Mouse (Mus musculus): ENCODE results near the gene Scn8a. TPM values are rescaled to one million over a fixed set of nuclear protein-coding genes. Genes with fewer than 3 reads are reported as not detected.

The Scn8a gene
- polyA plus RNA-seq, 2 experiments = 4.7 to 8.4 TPM

DNA sequence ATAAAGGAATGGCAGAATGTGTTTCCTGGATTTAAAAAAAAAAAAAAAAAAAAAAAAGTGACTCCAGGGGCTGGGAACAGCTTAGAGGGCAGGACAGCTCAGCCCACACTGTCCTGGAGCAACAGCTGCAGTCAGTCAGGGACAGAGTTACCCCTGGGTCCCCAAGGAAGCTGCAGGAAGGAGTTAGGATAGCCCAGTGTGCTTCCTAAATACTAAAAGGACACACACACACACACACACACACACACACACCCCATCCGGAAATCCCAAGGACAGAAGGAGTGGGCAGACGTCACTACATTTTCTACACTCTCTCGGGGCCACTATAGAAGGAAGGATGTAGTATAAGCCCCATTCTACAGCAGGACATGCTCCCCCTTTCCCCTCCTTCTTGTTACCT lies 198.4 kb downstream of the Scn8a start:
- H3K9ac ChIP-seq (ENCODE audit: low read depth, low read length, severe bottlenecking) = no peak overlapping the region
- H3K36me3 ChIP-seq (ENCODE audit: control insufficient read depth, insufficient read depth, low read length) = no peaks in the 10 kb centered on the region
- peaks cover 34% of the 10 kb centered on the region for H3K4me1 ChIP-seq (ENCODE audit: control insufficient read depth, insufficient read depth, low read length)
- H3K27ac ChIP-seq (replicated peaks; ENCODE audit: low read depth, low read length) = no peak overlapping the region
- H3K4me2 ChIP-seq (replicated peaks; ENCODE audit: low read depth, low read length, severe bottlenecking) = no peak overlapping the region
- WGBS = 59% methylated on average over 3 of the region's 3 CpGs
- ATAC-seq (ENCODE audit: low FRiP score, low read depth) (no peak), DNase-seq (ENCODE audit: low spot score) (no peak)
- no peaks in the 10 kb centered on the region for H3K27me3 ChIP-seq (ENCODE audit: control insufficient read depth, insufficient read depth, low read length)
- no peak for TF ChIP-seq POLR2A (IDR thresholded peaks at IDR 0.05; ENCODE audit: borderline replicate concordance, extremely low read depth, insufficient read depth, insufficient read length)
- no peak overlapping the region for H3K4me3 ChIP-seq (replicated peaks; ENCODE audit: low read length)
- H3K9me3 ChIP-seq (ENCODE audit: control insufficient read depth, low read length) = no peaks in the 10 kb centered on the region

DNA sequence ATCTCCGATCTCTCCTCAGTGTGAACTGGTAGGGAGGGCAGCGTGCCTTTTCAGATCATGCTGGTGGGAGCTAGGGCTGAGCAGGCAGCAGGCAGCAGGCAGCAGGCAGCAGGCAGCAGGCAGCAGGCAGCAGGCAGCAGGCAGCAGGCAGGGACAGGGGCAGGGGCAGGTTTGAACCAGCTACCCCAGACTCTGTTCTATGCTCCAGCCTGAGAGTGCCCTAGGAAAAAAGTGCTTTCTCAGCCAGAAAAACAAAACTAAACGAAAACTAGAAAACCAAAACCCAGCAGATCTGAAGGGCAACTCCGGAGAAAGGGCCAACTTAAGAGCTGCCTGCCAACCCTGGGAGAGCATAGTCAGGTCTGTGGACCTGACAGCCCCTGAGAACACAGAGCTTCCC lies 199.0 kb downstream of the Scn8a start:
- Histone ChIP-seq H3K4me1 (ENCODE audit: control insufficient read depth, insufficient read depth, low read length) (peaks cover 34% of the 10 kb centered on the region), H3K9ac (ENCODE audit: low read depth, low read length, severe bottlenecking) (no peak overlapping the region), H3K27ac (replicated peaks; ENCODE audit: low read depth, low read length) (no peak overlapping the region), H3K4me3 (replicated peaks; ENCODE audit: low read length) (no peak overlapping the region), H3K9me3 (ENCODE audit: control insufficient read depth, low read length) (no peaks in the 10 kb centered on the region), H3K36me3 (ENCODE audit: control insufficient read depth, insufficient read depth, low read length) (no peaks in the 10 kb centered on the region), H3K4me2 (replicated peaks; ENCODE audit: low read depth, low read length, severe bottlenecking) (no peak overlapping the region), H3K27me3 (ENCODE audit: control insufficient read depth, insufficient read depth, low read length) (no peaks in the 10 kb centered on the region)
- no peak for TF ChIP-seq POLR2A (IDR thresholded peaks at IDR 0.05; ENCODE audit: borderline replicate concordance, extremely low read depth, insufficient read depth, insufficient read length)
- ATAC-seq (ENCODE audit: low FRiP score, low read depth) (no peak), DNase-seq (ENCODE audit: low spot score) (no peak)
- WGBS = 67% methylated on average over 4 of the region's 4 CpGs

DNA sequence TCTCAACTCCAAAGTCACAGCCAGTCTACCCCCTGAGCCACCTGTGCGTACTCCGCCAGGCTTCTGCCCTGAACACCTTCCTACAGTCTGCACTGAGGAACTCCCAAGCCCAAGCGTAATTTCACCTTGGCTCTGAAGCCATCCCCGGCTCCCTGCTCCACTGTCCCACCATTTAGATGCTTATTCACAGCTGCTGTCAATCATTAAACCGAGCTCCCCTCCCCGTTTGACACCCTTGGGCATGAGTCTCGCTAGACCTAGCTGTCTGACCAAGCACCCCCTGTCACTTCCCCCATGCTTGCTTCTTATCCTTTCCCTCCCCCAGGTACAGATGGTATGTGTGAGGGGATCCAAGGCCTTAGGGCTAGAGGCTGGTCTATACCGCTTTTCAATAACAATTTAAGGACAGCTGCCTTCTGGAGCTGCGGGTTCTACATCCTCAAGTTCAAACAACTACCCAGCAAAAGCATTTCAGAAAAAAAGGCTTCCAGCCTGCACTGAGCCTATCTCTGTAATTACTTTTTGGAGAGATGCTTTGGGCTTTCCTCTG lies 200.1 kb downstream of the Scn8a start:
- no peak overlapping the region for H3K4me2 ChIP-seq (replicated peaks; ENCODE audit: low read depth, low read length, severe bottlenecking)
- H3K9ac ChIP-seq (ENCODE audit: low read depth, low read length, severe bottlenecking) = peak overlapping the region; percentile 29; the same call in 1 of the 2 replicates
- WGBS = 48% methylated on average over 9 of the region's 9 CpGs
- no peak for ATAC-seq (ENCODE audit: low FRiP score, low read depth)
- no peaks in the 10 kb centered on the region for H3K9me3 ChIP-seq (ENCODE audit: control insufficient read depth, low read length)
- no peak for DNase-seq (ENCODE audit: low spot score)
- no peaks in the 10 kb centered on the region for H3K27me3 ChIP-seq (ENCODE audit: control insufficient read depth, insufficient read depth, low read length)
- peak overlapping the region; percentile 52; the same call in 1 of the 2 replicates for H3K27ac ChIP-seq (replicated peaks; ENCODE audit: low read depth, low read length)
- TF ChIP-seq POLR2A (IDR thresholded peaks at IDR 0.05; ENCODE audit: borderline replicate concordance, extremely low read depth, insufficient read depth, insufficient read length) = no peak
- H3K4me1 ChIP-seq (ENCODE audit: control insufficient read depth, insufficient read depth, low read length) = peaks cover 34% of the 10 kb centered on the region
- H3K4me3 ChIP-seq (replicated peaks; ENCODE audit: low read length) = no peak overlapping the region
- no peaks in the 10 kb centered on the region for H3K36me3 ChIP-seq (ENCODE audit: control insufficient read depth, insufficient read depth, low read length)

GRCm38 (mm10) chr15:101070762-101071161 lies 201.1 kb downstream of the Scn8a start:
- no peak for DNase-seq (ENCODE audit: low spot score)
- ATAC-seq (ENCODE audit: low FRiP score, low read depth) = no peak
- Histone ChIP-seq H3K36me3 (ENCODE audit: control insufficient read depth, insufficient read depth, low read length) (no peaks in the 10 kb centered on the region), H3K9me3 (ENCODE audit: control insufficient read depth, low read length) (no peaks in the 10 kb centered on the region), H3K9ac (ENCODE audit: low read depth, low read length, severe bottlenecking) (peak overlapping the region; percentile 29; the same call in 1 of the 2 replicates), H3K4me2 (replicated peaks; ENCODE audit: low read depth, low read length, severe bottlenecking) (0 out of 2 replicates have a peak overlapping the region, but pooled peaks have one; percentile 2), H3K4me3 (replicated peaks; ENCODE audit: low read length) (no peak overlapping the region), H3K27ac (replicated peaks; ENCODE audit: low read depth, low read length) (peak overlapping the region; percentile 52; the same call in 1 of the 2 replicates), H3K4me1 (ENCODE audit: control insufficient read depth, insufficient read depth, low read length) (peaks cover 36% of the 10 kb centered on the region), H3K27me3 (ENCODE audit: control insufficient read depth, insufficient read depth, low read length) (no peaks in the 10 kb centered on the region)
- 39% methylated on average over 5 of the region's 5 CpGs for WGBS
- TF ChIP-seq POLR2A (IDR thresholded peaks at IDR 0.05; ENCODE audit: borderline replicate concordance, extremely low read depth, insufficient read depth, insufficient read length) = no peak

GRCm38 (mm10) chr15:101072736-101073135 lies 203.1 kb downstream of the Scn8a start:
- TF ChIP-seq POLR2A (IDR thresholded peaks at IDR 0.05; ENCODE audit: borderline replicate concordance, extremely low read depth, insufficient read depth, insufficient read length) = no peak
- Histone ChIP-seq H3K4me1 (ENCODE audit: control insufficient read depth, insufficient read depth, low read length) (peaks cover 39% of the 10 kb centered on the region), H3K27ac (replicated peaks; ENCODE audit: low read depth, low read length) (no peak overlapping the region), H3K4me3 (replicated peaks; ENCODE audit: low read length) (no peak overlapping the region), H3K27me3 (ENCODE audit: control insufficient read depth, insufficient read depth, low read length) (no peaks in the 10 kb centered on the region), H3K9ac (ENCODE audit: low read depth, low read length, severe bottlenecking) (no peak overlapping the region), H3K36me3 (ENCODE audit: control insufficient read depth, insufficient read depth, low read length) (no peaks in the 10 kb centered on the region), H3K9me3 (ENCODE audit: control insufficient read depth, low read length) (no peaks in the 10 kb centered on the region), H3K4me2 (replicated peaks; ENCODE audit: low read depth, low read length, severe bottlenecking) (no peak overlapping the region)
- ATAC-seq (ENCODE audit: low FRiP score, low read depth) (no peak), DNase-seq (ENCODE audit: low spot score) (no peak)
- WGBS = 57% methylated on average over 2 of the region's 2 CpGs

All from limb, embryonic 14.5 days (tissue).